Mouse (Mus musculus): ENCODE measurements around the gene AC131692.1.

Gene AC131692.1

GRCm38 (mm10) chr19:6094119-6094518, at the start of gene AC131692.1:
Gene AC131692.1, plus strand, starts transcription at chr19:6094419.
- DNase-seq (ENCODE audit: low spot score) = no peak

DNA sequence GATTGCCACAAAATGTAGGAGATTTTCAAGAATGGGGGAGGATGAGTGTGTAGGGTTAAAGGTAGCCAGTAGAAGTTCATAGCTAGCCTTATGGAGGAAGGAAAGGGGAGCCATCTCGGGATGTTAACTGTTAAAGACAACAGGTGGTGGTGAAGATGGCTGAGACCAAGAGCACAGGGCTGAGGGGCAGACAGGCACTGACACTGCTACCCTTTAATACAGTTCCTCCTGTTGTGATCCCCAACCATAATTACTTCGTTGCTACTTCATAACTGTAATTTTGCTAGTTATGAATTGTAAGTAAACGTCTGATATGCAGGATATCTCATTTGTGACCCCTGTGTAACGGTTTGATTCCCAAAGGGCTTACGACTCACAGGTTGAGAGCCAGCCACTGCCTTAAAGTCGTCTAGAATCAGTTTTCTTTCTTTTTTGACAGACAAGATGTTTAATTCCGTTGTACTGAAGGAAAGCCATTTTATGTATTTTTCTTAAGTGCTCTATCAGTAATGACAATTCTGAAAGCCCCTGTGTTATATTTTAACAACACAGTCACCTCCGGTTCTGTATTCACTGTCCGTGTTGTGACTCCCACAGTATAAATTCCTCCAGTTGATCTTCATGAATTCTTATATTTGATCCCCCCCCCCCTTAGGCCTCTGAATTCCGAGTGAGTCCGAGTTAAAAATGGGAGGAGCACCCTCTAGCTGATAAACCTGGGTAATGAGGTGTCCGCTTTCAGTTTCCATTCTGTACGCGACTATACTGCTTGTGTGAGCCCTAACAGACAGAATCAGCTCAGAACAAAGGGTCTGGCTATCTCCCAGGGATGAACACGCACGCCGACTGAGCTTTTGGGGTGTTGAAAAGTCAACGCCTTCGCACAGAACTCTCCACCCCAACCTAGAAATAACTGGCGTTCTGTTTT, 48.6 kb upstream of the AC131692.1 start:
- no peak for DNase-seq (ENCODE audit: low spot score)

DNA sequence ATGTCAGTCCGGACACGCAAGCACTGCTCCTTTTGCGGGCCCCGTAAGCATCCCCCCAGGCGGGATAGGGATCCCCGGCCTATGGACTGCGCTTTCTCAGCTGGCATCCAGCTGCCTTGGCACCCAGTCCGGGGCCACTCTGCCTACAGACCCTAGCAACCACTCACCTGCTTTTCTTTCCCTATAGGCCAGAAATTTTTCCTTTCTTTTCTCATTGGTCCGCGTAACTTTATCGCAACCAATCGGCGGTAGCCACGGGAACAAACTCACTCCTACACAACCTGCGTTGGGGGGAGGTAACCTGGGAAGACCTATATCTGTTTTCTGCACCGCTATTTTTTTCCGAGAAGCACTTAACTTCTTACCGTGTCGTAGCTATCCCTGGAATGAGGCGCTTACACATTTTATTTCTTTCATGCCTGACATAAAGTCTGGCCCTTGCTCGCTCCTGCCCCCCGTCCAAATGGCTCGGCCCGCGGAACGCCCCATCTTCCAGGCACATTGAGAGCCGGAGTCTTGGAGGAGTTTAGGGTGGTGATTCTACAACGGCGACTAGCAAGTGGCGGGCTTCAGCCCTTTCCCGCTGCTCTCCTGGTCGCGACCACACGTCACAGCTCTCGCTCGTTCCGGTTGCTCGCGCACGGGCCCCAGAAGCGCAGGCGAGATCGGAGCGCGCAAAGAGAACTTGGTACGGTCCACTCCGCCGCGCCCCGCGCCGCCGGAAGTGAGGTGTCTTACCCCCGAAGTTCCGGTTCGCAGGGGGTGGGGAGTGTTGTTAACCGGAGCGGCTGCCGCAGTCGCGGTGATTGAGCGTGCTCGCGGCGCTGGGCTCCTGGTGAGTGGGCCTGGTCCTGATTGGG, 47.7 kb upstream of the AC131692.1 start, which contains the start of gene Syvn1:
Gene Syvn1, plus strand, starts transcription at position 283 of the 860 bp plus-strand sequence.
- peak; percentile 89 for DNase-seq (ENCODE audit: low spot score)

DNA sequence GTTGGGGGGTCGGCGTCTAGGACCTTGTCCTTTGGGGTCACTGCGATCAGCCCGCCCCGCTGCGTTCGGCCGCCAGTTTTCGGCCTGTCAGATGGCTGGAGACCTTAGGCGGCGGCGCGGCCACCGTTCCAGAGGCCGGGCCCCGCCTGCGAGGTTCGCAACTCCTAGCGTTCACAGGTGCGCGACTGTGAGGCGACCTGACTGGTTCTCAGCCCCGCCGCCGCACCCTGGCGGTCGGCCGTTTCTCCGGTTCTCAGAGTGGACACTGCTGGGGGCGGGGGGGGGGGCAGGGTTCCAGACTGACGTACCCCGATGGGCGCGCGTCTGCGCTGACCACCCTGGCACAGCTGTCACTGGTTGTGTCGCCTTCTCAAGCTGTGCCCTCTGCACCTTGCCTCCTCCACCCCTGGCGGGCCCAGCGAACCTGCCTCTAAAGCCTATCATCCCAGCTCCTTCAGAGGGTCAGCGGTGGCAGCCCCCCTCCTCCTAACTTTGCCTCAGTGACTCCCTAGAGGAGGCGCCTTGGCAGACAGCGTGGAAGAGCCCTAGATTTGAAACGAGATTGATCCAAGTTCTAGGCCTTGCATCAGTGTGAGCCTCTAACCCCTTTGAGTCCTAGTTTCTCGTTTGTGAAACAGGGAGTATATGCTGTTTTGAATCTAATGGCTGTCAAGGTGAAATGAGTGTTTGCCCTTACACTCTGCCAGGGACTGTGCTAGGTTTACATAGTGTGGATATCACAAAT, 46.9 kb upstream of the AC131692.1 start:
- no peak for DNase-seq (ENCODE audit: low spot score)

DNA sequence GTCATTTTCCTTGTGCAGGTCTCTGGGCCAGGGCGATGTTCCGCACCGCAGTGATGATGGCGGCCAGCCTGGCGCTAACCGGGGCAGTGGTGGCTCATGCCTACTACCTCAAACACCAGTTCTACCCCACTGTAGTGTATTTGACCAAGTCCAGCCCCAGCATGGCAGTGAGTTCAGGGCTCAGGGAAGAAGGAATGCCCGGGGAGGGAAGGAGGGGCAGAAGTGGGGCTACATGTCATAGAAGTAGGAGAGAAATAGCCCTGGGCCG, 46.4 kb upstream of the AC131692.1 start:
- no peak for DNase-seq (ENCODE audit: low spot score)

DNA sequence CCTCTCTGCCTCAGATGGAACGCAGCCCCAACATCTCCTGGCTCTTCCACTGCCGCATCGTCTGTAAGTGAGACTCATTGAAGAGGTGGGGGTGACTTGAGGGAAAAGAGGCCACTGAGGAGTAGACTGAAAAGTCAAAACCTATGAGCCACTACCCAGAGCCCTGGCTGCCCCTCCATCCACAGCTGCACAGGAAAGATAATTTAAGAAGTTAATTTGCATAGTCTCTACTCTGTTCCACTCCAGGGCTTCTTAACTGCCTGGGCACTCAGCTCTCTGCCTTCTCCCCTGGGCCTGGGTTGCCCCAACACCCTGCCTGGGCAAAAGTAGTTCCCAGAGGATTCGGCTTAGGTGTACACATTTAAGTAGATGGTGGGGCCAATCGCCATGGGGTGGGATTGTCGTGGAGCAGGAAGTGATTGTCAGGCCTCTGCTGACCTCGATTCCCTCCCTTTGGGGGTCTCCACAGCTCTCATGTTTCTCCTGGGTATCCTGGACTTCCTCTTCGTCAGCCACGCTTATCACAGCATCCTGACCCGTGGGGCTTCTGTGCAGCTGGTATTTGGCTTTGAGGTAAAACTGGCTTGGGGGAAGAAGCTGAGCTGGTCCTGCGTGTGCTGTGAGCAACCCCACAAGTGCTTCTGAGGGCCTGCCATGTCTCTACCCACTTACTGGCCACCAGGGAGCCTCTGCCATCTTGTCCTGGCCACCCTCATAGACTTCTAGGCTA, 45.4 kb upstream of the AC131692.1 start:
- DNase-seq (ENCODE audit: low spot score) = no peak

- no peak for DNase-seq (ENCODE audit: low spot score)
These were observed 41.7 kb upstream of the AC131692.1 start for GRCm38 (mm10) chr19:6052516-6052915.

DNA sequence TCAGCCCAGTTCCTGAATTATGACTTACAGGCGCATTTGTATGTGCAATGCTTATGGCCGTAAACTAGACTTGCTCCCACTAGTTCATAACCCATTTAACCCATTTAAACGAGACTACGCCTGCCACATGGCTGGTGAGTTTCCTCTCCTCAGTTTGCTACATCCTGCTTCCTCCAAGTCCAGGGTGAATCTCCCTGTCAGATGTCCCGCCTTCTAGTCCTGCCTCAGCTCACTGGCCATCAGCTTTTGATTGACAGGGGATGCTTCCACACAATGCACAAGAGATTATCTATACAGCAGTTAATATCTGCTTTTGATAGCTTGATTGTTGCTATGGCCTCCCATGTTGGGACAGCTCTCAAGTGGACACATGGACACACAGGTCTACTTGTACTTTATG, 39.9 kb upstream of the AC131692.1 start:
- DNase-seq (ENCODE audit: low spot score) = no peak

DNA sequence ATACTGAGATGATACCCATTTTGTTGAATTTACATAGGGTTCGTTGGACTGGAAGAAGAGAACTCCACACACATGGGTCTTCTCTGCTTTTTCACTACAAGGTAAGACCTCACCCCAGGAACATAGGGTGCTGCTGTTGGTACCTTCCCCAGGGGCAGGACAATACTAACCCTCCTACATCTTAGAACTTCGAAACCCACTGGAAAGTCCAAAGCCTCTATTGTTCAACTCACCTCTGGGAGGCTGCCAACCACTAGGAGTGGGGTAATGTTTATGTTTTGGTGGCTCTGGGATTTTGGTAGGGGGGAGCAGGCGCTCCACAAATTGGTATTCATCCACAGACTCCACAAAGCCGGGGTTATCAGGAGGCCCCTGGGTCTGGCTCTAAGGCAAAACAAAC, 37.5 kb upstream of the AC131692.1 start:
- DNase-seq (ENCODE audit: low spot score) = no peak

GRCm38 (mm10) chr19:6057313-6058096, 36.7 kb upstream of the AC131692.1 start, which contains the start of the genes Mrpl49 and Fau:
Gene Mrpl49, minus strand, starts transcription at chr19:6057785.
Gene Fau, plus strand, starts transcription at chr19:6057844.
- peak; percentile 100 for DNase-seq (ENCODE audit: low spot score)

- no peak for DNase-seq (ENCODE audit: low spot score)
These were observed 35.7 kb upstream of the AC131692.1 start for GRCm38 (mm10) chr19:6058513-6058912.

DNA sequence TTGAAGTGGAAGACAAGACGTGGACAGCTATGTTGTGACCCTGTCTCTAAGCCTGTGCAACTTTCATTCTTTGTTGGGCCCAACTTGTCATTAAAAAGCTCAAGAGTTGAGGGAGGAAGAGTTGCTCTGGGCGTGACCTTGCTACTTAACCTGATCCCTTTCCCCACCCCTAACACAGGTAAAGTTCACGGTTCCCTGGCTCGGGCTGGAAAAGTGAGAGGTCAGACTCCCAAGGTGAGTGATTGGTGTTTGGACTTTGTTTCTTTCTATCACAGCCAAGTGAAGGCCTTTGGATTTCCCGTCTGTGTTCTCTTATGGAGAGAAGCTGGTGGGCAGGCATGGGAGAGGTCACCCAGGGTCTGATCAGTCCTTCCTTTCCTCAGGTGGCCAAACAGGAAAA, 35.3 kb upstream of the AC131692.1 start:
- DNase-seq (ENCODE audit: low spot score) = no peak

DNA sequence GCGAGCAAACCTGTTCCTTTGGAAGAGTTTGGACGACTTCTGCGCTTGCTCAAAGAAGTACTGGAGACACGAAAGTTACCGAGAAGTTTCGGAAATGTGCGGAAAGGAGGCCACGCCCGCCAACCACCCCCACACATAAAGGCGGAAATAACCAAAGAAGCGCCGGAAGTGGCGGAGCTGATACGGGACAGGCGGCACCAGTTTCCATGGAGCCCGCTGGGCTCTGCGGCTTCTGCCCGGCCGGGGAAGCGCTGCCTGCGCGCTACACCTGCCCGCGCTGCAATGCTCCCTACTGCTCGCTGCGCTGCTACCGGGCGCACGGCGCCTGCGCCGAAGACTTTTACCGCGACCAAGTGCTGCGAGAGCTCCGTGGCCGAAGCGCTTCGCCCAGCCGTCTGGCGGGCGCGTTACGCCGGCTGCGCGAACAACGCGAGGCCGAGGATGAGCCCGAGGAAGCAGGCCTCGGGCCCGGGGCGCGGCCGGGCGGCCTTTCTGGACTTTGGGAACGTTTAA, 33.1 kb upstream of the AC131692.1 start, which contains the start of gene Znhit2:
Gene Znhit2, plus strand, starts transcription at position 172 of the 513 bp plus-strand sequence.
- DNase-seq (ENCODE audit: low spot score) = peak; percentile 94

DNA sequence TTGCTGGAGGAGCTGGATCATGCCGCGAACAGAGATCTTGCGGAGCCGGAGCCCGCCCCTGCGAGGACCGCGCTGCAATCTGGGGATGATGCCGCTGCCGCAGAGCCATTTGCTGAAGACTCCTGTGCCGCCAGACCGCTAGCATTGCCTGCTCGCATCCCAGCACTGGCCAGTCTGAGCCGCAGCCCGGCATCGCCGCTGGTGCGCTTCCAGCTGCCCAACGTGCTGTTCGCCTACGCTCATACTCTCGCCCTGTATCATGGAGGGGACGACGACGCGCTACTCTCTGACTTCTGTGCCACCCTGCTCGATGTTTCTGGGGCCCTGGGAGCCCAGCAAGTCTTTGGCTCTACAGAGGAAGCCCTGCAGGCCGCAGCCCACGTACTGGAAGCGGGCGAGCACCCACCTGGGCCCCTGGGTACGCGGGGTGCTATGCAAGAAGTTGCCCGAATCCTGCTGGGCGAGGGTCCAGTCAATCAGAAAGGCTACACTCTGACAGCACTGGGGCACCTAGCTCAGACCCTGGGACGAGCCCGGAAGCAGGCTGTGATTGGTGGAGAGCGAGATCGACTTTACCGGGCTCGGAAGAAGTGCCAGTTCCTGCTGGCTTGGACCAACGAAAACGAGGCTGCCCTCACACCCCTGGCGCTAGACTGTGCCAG, 32.4 kb upstream of the AC131692.1 start:
- DNase-seq (ENCODE audit: low spot score) = no peak

DNA sequence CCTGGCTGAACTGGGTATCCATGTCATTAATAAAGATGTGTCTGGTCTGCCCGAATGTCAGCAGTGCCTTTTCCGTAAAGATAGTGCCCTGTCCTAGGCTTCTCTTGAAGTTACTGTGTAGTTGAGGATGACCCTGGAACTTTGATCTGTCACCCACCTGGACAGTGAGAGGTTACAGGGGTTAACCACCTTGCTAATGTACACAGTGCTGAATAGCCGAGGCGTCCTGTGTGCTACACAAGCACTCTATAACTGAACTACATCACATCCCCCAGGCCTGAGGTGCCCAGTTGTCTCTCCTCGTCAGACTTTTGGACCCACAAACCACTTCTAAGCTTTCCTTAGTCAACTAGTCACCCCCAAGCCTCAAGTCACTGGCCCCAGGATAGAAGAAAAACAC, 31.8 kb upstream of the AC131692.1 start:
- DNase-seq (ENCODE audit: low spot score) = no peak

GRCm38 (mm10) chr19:6063081-6063480, 31.1 kb upstream of the AC131692.1 start:
- DNase-seq (ENCODE audit: low spot score) = no peak

- DNase-seq (ENCODE audit: low spot score) = no peak
These were observed 27.6 kb upstream of the AC131692.1 start for GRCm38 (mm10) chr19:6066571-6066970.

- peak; percentile 90 for DNase-seq (ENCODE audit: low spot score)
These were observed 27.1 kb upstream of the AC131692.1 start for GRCm38 (mm10) chr19:6067011-6067723.
